Mouse (Mus musculus) heart, postnatal 14 days (tissue): ENCODE measurements around the gene Ccr5. TPM values are rescaled to one million over a fixed set of nuclear protein-coding genes. Genes with fewer than 3 reads are reported as not detected.
A peak's percentile ranks its signal among the peaks of the same experiment; 100 is the strongest.
"Not testable (repeated sequence)": the region's sequence is repeated elsewhere in the genome, so short reads cannot be mapped to it uniquely, and the experiment has no call there.

Source experiments
- DNase-seq, 2 experiments: peaks; one replicate each; pipeline ENCODE4 v3.0.0; 2021 to 2022
- intact Hi-C: fragments of 180-260 bp; cut with DNase I; formaldehyde crosslinking; loops from one replicate; pipeline ENCODE4 v1.15.1; 2025
- long read RNA-seq, 2 experiments: library from polyadenylated mRNA; stranded (forward); transcript quantifications; one replicate each; pipeline ENCODE4 v2.0.0; 2021
- total RNA-seq, 2 experiments: library from RNA; stranded (reverse); gene quantifications; 2 replicates each; pipeline ENCODE4 v1.2.3; 2021

Ccr5 gene
- 1 to 10 TPM in 1 of 2 experiments, under 1 TPM in 1; 0.66 to 2.0 TPM for total RNA-seq
- long read RNA-seq, experiment 1: 0 reads
- long read RNA-seq, experiment 2: 0 reads

DNA sequence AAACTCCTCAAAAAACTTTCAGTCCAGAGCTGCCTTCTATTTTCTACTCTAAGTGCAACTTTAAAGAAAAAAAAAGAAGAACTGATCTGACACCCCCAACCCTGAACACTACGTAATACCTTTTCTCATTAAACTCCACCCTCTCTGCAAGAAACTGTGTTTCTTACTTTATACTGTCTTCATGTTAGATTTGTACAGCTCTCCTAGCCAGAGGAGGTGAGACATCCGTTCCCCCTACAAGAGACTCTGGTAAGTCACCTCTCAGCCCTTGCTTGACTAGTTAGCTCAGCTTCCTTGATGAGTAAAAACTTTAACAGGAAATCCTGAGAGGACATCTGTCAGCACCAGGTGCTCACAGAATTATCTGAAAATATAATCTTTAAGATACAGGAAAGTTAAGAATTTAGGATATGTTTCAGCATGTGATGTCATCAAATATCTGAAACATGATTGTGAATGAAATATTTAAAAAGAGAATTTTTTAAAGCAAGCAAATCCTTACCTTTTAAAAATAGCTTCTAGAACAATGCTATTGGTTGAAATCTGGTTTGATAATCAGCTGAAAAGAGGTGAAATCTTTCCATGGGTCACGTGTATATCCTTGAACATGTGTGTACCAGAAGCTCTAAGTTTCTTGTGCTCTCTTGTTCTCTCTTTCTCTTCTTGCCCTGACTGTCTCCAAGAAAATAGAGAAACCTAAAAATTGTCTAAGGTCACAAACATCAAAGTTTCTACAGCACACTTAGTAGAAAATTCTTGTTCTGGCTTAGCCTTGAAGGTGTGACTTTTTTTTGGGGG, at the start of gene Ccr5:
TSS of gene Ccr5 (plus strand) at position 157 of the 798 bp plus-strand sequence.
- intact Hi-C loops: no loop called here
- no peak for DNase-seq

GRCm38 (mm10) chr9:124079803-124080202, 41.5 kb upstream of the Ccr5 start:
- intact Hi-C loops: no loop called here
- DNase-seq: no peak

DNA sequence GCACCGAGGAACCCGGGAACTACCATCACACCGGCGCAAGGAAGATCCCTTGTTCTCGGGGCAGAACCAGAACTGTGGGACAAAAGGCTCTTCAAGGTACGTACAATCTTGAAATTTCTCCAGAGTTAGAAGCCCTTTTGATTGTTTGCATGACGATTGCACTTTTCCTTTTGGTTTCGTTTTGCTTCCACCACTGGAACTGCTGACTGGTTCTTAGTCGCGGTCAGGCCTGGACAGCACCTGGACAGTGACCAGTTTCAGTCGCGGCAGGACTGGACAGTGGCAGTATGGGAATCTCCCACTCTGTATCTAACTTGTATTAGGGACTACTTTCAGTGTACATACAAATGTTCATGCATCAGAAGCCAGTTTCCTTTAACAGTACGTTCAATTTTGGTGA, 40.9 kb upstream of the Ccr5 start:
- DNase-seq, intact Hi-C loops: not testable (repeated sequence)

GRCm38 (mm10) chr9:124090441-124090840, 30.9 kb upstream of the Ccr5 start:
- no peak for DNase-seq
- intact Hi-C loops: no loop called here

DNA sequence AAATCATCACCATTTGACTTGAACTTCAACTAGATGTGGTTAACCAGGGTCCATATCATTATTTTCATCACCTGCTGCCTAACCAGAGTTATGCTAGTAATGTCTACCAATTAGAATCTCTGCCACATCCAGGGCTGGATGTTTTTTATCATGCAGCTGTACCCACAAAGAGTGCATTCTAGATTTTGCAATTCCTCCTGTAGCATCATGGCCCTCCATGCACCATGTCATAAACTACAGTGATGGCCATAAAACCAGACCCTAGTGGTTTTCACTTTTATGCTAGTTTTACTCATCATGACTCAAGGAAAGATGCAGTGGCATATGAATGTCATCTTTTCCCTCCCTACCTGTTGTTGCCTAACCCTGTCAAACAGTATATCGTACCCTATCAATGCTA, 22.2 kb upstream of the Ccr5 start:
- no peak for DNase-seq
- intact Hi-C loops: no loop called here

- DNase-seq: no peak
- intact Hi-C loops: no loop called here
Observed at GRCm38 (mm10) chr9:124100357-124100756, 21.0 kb upstream of the Ccr5 start.

DNA sequence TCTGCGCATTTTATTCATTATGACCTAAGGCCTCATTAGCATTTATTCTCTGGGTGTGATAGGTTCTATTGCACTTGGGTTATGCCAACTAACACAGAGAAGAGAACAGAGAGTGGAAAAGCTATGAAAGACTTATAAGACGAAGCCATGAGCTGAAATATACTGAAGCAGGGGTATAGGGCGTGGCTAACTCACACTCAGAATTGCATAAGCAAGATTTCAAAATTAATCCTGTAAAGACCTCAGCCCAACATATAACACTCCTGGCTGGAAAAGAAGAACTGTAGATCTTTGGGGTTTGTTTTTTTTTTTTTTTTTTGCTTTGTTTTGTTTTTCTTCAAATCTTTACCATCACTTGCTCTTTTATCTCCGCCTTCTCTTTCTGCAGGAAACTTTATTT, 19.6 kb upstream of the Ccr5 start, which contains the start of gene Ccr2:
TSS of gene Ccr2 (plus strand) at position 228 of the 400 bp plus-strand sequence.
- DNase-seq: no peak
- intact Hi-C loops: no loop called here

DNA sequence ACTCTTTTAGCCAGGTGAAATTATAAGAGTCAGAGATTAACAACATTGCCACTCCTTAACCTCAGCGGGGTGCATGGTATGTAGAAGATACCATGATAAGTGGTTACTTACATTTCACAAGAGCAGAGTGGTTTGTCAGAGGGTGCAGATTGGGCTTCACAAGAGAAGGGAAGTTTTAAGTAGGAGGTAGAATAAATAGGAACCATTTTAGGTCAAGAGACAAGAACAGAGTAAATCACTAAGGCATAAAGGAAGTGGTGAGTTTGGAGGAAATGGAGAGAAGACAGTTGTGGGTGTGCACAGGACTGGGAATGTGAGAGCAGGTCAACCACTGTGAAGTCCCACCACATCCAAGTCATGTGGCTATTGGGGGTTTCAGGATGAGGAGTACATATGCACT, 18.1 kb upstream of the Ccr5 start:
- intact Hi-C loops: no loop called here
- no peak for DNase-seq

GRCm38 (mm10) chr9:124105196-124105595, 16.1 kb upstream of the Ccr5 start:
- DNase-seq: no peak
- intact Hi-C loops: no loop called here

GRCm38 (mm10) chr9:124107232-124107631, 14.1 kb upstream of the Ccr5 start:
- DNase-seq: no peak
- intact Hi-C loops: no loop called here

DNA sequence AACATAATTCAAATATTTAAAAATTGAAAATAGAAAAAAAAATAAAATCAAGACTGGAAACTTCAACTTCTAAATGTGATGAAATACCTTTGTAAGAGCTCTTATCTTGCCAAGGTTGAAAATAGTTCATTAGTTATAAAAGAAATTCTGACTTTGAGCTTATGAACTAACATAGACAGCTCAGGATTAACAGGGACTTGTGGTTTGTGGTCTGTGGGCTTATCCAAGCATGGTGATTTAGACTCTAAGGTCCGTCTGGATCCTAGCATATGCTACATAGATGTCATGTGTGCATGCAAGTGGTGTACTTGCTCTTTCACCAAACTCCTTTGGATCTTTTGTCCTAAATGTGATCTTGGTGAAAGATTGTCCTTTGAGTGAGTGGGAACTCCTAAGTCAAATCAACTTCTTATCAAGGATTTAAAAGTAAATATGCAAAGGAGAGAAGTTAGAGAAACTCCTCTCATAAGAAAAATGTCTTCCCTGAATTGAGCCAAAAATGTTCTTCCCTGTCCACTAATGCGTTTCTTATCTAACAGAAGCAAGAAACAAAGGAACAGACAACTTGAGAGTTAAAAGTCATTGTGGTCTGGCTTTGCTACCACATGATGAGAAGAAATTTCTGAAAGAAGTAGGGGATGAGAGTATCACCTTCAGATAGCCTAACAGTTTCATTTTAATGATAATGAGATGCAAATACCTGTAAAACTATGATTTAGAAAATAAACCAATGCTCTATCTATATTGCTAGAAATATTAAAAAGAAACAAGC, 12.8 kb upstream of the Ccr5 start:
- no peak for DNase-seq
- intact Hi-C loops: no loop called here

- intact Hi-C loops: no loop called here
Observed at GRCm38 (mm10) chr9:124111997-124112396, 9.3 kb upstream of the Ccr5 start.

DNA sequence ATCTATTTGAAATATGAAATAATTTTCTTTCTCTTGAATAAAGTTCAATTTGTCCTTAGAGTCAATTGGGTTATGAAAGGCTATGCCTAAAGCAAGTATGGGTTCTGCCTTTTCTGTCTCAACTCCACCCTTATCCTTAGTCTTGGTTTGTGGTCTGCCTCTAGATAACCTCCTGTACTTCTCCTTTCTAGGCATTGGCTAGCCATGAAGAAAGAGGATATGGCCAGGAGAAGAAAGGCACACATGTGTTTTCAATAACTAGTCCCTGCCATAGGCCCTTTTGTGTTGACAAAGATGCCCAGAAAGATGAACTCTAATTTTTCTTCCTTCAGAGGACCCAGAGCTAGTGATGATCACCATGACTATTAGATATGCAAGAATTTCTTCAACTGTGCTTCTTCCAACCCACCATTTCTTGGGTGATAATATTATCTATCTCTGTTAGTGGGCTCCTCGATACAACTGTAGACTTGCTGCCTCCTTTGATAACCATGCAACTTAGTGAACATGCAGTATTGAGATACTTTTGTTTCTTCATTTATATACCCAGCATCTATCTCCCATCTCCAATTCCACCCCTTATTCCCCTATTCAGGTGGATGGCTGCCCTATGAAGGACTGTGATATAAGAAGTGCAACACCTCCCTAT, 8.6 kb upstream of the Ccr5 start:
- DNase-seq: no peak
- intact Hi-C loops: no loop called here

More at GRCm38 (mm10) chr9:124111997-124112396, 9.3 kb upstream of the Ccr5 start:
- no peak for DNase-seq

DNA sequence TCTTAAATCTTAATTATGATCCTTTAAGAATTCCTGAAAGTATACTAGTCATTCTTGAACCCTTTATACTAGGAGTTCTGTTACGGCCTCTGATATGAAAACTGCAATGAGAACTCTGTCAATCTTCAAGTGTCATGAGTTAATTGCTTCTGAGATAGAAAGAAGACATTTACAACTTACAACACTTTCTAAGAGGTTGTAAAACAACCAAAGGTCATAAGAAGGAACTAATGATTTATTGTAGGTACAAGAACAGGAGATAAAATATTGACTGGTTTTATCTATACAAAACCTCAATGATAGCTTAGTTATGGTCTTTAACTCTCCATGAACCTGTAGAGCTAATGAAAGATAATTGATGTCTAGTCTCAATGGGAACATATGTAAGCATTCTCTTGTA, 7.6 kb upstream of the Ccr5 start:
- intact Hi-C loops: no loop called here
- no peak for DNase-seq

- intact Hi-C loops: no loop called here
- peak; percentile 27 for DNase-seq
Observed at GRCm38 (mm10) chr9:124118489-124118888, 2.9 kb upstream of the Ccr5 start.

DNA sequence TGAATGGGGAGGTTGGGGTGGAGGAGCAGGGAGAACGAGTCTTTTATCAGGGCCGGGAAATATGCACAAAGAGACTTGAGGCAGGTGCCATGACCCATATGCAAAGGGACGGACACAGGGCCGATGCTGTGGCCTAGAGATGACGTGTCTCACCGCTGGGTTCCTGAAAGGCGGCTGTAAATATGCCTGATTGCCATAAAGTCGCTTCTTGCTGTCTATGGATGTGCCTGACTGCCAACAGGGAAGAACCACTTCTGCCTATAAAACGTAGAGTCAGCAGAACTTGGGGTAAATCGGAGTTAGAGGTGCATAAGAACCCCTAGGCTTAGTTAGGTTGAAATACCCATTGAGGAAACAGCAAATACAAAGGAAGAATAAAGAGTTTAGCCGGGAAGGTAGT, 4.2 kb downstream of the Ccr5 start:
- peak in 1 of 2 experiments; percentile 2 for DNase-seq
- intact Hi-C loops: loop anchor here (5.0 kb wide), 1 partner anchor 138 kb away; no protein-coding TSS in a partner anchor

DNA sequence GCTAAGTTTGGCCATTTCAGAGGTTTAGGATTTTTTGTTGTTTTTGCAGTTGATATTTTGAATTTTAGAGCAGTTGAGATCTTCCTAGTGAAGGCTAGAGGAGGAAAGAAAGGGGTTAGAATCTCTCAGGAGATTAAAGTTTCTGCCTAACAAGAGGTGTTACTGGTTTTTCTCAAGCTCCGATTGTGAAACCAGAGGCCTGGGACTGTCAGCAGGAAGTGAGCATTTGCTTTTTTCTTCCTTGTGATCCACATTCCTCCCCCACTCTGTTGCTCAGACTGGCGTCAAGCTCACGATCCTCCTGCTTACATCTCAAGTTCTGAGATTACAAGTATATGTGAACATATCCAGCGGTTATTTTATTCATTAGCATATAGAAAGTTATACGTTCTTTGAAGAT, 5.0 kb downstream of the Ccr5 start:
- intact Hi-C loops: loop anchor here (5.0 kb wide), 1 partner anchor 139 kb away; no protein-coding TSS in a partner anchor
- DNase-seq: peak; percentile 10 to 16

GRCm38 (mm10) chr9:124127412-124127811, 6.1 kb downstream of the Ccr5 start:
- intact Hi-C loops: loop anchor here (5.0 kb wide), 1 partner anchor 140 kb away; no protein-coding TSS in a partner anchor
- no peak for DNase-seq

GRCm38 (mm10) chr9:124128379-124128778, 7.0 kb downstream of the Ccr5 start:
- intact Hi-C loops: loop anchor here (5.0 kb wide), 1 partner anchor 141 kb away; no protein-coding TSS in a partner anchor
- DNase-seq: peak; percentile 22 to 67

- intact Hi-C loops, DNase-seq: not testable (repeated sequence)
Observed at GRCm38 (mm10) chr9:124132899-124133298, 11.6 kb downstream of the Ccr5 start.

DNA sequence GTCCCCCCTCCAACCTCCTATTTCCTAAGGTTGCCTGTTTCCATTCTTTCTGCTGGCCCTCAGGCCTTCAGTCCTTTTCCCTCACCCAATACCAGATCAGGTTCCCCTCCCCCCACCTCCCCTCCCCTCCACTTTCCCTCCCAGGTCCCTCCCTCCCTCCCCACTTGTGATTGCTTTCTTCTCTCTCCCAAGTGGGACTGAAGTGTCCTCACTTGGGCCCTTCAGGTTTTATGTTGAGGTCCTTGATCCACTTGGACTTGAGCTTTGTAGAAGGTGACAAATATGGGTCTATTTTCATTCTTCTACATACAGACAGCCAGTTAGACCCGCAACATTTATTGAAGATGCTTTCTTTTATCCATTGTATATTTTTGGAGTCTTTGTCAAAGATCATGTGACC, 13.6 kb downstream of the Ccr5 start:
- intact Hi-C loops: not testable (repeated sequence)

More for the DNA sequence above, 13.6 kb downstream of the Ccr5 start:
- not testable (repeated sequence) for DNase-seq
